Mouse (Mus musculus): ENCODE data around the gene Adck2.

DNA sequence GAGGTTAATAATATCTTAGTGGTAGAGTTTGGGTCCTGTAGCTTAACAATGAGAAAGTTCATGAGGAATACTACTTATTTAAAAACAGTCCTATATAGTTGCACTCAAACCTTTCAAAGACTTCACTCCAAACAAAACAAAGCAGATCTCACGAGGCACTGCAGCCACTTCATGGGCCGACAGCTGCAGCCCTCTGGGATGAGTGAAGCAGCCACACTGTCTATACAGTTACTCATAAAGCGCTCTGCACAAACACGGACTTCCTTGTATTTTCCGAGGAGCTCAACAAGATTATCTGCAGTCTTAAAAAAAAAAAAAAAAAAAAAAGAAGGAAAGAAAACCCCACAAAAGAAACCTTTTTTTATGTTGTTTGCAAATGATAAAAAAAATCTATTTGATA lies 33.7 kb downstream of the Adck2 start:
- TF ChIP-seq CTCF (IDR thresholded peaks at IDR 0.05; ENCODE audit: control insufficient read depth, insufficient read depth, insufficient replicate concordance, low read depth, low read length) (no peak), POLR2A (IDR thresholded peaks at IDR 0.05; ENCODE audit: control insufficient read depth, low read depth, low read length) (no peak)
